Mouse (Mus musculus): ENCODE data around the gene Wdr95. TPM values are rescaled to one million over a fixed set of nuclear protein-coding genes. Genes with fewer than 3 reads are reported as not detected.

Wdr95 gene
- polyA plus RNA-seq, 1 experiment: 0.49 TPM

DNA sequence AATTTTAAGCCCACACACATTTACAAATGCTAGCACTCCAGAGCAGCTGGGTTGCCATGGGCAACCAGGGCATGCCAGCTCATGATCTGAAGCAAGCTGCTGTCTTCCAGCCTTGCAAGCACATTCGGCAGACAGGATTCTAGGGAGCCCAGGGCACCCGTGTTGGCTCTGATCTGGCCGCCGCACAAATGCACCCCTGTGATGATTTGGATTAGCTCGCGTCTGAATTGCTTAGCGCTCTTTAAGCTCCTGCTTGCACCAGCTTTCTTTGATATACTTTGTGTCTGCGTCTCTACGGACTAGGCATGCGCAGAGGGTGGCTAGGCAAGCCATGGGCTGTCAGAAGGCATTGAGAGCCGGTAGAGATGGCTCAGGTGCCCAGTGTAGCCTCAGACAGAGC lies 39.3 kb upstream of the Wdr95 start:
- 89% methylated on average over 11 of the region's 11 CpGs for WGBS
- Histone ChIP-seq H3K4me3 (ENCODE audit: extremely low read depth, insufficient read depth, insufficient read length) (no peak overlapping the region), H3K27me3 (ENCODE audit: control insufficient read depth, insufficient read depth, low read length) (no peaks in the 10 kb centered on the region), H3K4me1 (ENCODE audit: control insufficient read depth, insufficient read depth, insufficient read length) (no peaks in the 10 kb centered on the region), H3K27ac (ENCODE audit: insufficient read depth, low read length) (no peak overlapping the region), H3K36me3 (ENCODE audit: control insufficient read depth, insufficient read depth, low read length) (no peaks in the 10 kb centered on the region)
- TF ChIP-seq POLR2A (IDR thresholded peaks at IDR 0.05; ENCODE audit: low read depth, low read length) (no peak), CTCF (IDR thresholded peaks at IDR 0.05; ENCODE audit: extremely low read depth, insufficient read depth, insufficient read length, insufficient replicate concordance) (no peak)
- no peak for DNase-seq (ENCODE audit: low read depth in 1 of 2, low spot score in 2 of 2)

DNA sequence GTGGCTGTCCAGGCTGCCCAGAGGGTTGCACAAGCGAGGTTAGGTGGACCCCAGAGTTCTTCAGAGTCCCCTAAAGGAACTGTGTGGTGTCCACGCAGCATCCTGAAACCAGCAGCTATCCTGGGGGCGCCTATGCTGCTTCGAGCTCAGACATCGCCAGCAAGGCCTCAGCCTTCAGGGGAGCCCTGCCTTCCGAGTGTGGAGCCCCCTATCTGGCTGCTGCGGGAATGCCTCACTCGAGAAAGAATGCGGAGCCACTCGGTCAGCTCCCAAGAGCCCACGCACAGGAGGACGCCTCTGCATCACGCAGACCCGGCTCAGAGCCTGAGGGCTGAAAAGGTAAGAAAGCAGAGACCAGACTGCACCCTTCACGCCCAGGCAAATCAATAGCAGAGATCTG lies 38.2 kb upstream of the Wdr95 start:
- WGBS: 82% methylated on average over 15 of the region's 15 CpGs
- DNase-seq (ENCODE audit: low read depth in 1 of 2, low spot score in 2 of 2): no peak
- no peak overlapping the region for H3K4me3 ChIP-seq (ENCODE audit: extremely low read depth, insufficient read depth, insufficient read length)
- no peaks in the 10 kb centered on the region for H3K4me1 ChIP-seq (ENCODE audit: control insufficient read depth, insufficient read depth, insufficient read length)
- TF ChIP-seq POLR2A (IDR thresholded peaks at IDR 0.05; ENCODE audit: low read depth, low read length): no peak
- no peak for TF ChIP-seq CTCF (IDR thresholded peaks at IDR 0.05; ENCODE audit: extremely low read depth, insufficient read depth, insufficient read length, insufficient replicate concordance)
- no peak overlapping the region for H3K27ac ChIP-seq (ENCODE audit: insufficient read depth, low read length)
- H3K36me3 ChIP-seq (ENCODE audit: control insufficient read depth, insufficient read depth, low read length): no peaks in the 10 kb centered on the region
- H3K27me3 ChIP-seq (ENCODE audit: control insufficient read depth, insufficient read depth, low read length): no peaks in the 10 kb centered on the region

DNA sequence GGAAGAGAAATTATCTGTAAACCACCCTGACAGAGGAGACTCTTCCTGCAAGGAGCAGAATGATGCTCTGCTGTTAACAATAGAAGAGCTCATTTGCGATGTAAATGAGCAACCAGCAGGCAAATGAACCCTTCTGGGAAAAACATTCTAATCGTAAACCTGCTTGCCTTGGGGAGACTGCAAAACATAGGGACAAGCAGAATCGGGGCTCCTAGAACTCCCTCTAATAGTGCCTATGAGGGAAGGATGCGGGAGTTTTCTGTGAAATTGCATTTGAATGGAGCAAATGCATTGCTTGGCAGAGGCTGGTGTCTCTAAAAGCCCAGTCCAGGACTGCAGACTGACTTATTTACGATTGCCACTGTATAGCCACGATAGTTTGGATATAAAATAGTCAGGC lies 32.8 kb upstream of the Wdr95 start:
- 75% methylated on average over 6 of the region's 6 CpGs for WGBS
- no peaks in the 10 kb centered on the region for H3K36me3 ChIP-seq (ENCODE audit: control insufficient read depth, insufficient read depth, low read length)
- no peak overlapping the region for H3K4me3 ChIP-seq (ENCODE audit: extremely low read depth, insufficient read depth, insufficient read length)
- H3K4me1 ChIP-seq (ENCODE audit: control insufficient read depth, insufficient read depth, insufficient read length): no peaks in the 10 kb centered on the region
- H3K27ac ChIP-seq (ENCODE audit: insufficient read depth, low read length): no peak overlapping the region
- no peak for DNase-seq (ENCODE audit: low read depth in 1 of 2, low spot score in 2 of 2)
- TF ChIP-seq POLR2A (IDR thresholded peaks at IDR 0.05; ENCODE audit: low read depth, low read length) (no peak), CTCF (IDR thresholded peaks at IDR 0.05; ENCODE audit: extremely low read depth, insufficient read depth, insufficient read length, insufficient replicate concordance) (no peak)
- no peaks in the 10 kb centered on the region for H3K27me3 ChIP-seq (ENCODE audit: control insufficient read depth, insufficient read depth, low read length)

DNA sequence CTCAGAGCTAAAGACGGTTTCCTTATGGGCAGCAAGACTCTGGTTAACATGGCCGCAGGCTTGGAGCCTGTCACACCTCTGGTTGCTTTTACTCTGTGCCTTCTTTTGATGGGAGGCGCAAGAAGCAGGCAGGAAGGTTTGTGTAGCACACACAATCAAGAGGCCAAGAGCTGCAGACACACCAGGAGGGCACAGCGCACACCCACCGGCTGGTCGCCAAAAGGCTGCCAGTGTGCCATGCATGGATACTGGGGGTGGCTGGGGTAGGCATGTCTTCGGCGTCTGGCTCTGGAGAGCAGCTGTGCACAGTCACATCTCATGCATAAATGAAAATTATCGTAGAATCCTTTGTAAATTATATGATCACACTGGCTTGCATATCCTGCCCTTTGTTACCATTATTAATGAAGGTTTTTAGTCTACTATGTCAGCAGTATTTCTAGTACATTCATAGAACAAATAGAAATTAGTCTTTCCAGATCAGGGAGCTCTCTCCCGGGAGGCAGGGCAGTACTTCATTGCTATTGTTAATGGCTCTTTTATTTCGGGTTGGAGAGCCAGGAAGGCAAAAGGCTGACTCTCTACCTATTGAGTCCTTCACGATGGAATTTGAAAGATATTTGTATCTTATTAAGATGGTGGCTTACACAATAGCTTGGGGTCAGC lies 31.9 kb upstream of the Wdr95 start:
- TF ChIP-seq POLR2A (IDR thresholded peaks at IDR 0.05; ENCODE audit: low read depth, low read length) (no peak), CTCF (IDR thresholded peaks at IDR 0.05; ENCODE audit: extremely low read depth, insufficient read depth, insufficient read length, insufficient replicate concordance) (no peak)
- H3K4me3 ChIP-seq (ENCODE audit: extremely low read depth, insufficient read depth, insufficient read length): no peak overlapping the region

DNA sequence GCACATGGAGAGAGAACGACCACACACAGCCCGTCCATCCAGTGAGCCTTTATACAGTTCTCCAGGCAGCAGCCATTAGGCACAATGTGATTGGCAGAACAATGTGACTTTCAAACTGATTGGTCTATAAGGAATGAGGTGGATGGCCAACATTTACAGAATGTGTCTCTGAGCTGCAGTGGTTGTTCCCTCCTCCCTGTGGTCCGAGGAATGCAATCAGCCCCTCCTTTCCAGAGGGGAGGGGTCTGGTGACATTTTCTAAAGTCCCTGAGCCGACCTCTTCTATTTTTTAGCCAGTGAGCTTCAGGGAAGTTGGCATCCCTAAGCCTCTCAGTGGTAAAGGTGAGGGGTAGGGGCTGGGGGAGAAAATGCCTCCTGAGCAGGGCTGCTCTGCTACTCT lies 28.5 kb upstream of the Wdr95 start:
- no peaks in the 10 kb centered on the region for H3K4me1 ChIP-seq (ENCODE audit: control insufficient read depth, insufficient read depth, insufficient read length)
- no peaks in the 10 kb centered on the region for H3K36me3 ChIP-seq (ENCODE audit: control insufficient read depth, insufficient read depth, low read length)
- TF ChIP-seq POLR2A (IDR thresholded peaks at IDR 0.05; ENCODE audit: low read depth, low read length) (no peak), CTCF (IDR thresholded peaks at IDR 0.05; ENCODE audit: extremely low read depth, insufficient read depth, insufficient read length, insufficient replicate concordance) (no peak)
- no peaks in the 10 kb centered on the region for H3K27me3 ChIP-seq (ENCODE audit: control insufficient read depth, insufficient read depth, low read length)
- WGBS: 68% methylated on average over 4 of the region's 4 CpGs
- no peak for DNase-seq (ENCODE audit: low read depth in 1 of 2, low spot score in 2 of 2)
- H3K27ac ChIP-seq (ENCODE audit: insufficient read depth, low read length): no peak overlapping the region
- no peak overlapping the region for H3K4me3 ChIP-seq (ENCODE audit: extremely low read depth, insufficient read depth, insufficient read length)

More for the DNA sequence above, 31.9 kb upstream of the Wdr95 start:
- H3K36me3 ChIP-seq (ENCODE audit: control insufficient read depth, insufficient read depth, low read length): no peaks in the 10 kb centered on the region
- DNase-seq (ENCODE audit: low read depth in 1 of 2, low spot score in 2 of 2): no peak
- H3K4me1 ChIP-seq (ENCODE audit: control insufficient read depth, insufficient read depth, insufficient read length): no peaks in the 10 kb centered on the region
- no peak overlapping the region for H3K27ac ChIP-seq (ENCODE audit: insufficient read depth, low read length)
- WGBS: 89% methylated on average over 12 of the region's 12 CpGs
- no peaks in the 10 kb centered on the region for H3K27me3 ChIP-seq (ENCODE audit: control insufficient read depth, insufficient read depth, low read length)

DNA sequence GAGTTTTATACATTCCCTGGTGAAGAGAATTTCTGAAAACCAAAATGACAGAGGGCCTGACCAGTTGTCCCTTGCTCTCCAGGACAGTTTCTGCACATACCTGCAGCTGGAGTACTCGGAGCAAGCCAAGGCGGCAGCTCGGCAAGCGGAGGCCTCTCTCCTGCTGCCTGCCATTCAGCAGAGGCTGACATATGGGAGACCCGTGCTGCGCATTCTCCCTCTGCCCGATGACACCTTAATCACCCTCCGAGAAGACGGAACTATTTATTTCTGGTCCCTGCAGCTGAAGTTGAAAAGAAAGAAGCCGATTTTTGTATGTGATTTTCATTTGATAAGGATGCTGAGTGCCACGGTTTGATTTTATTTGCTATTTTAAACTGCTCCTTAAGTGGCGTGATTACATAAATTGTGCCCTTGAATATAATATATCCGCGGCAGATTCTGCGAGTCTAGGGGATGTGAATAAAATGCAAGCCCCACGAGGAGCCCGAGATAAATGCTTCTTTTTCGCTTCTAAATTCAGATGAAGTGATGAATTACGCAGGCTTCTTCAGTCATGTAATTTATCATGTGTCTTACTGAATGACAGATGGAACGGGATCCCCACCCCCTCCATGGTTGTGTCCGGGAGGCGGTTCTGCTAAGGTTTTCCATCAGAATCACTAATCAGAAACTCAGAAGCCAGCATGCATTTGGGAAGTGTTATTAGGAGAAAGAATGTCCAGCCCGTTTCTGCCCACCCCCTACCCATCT lies 24.9 kb upstream of the Wdr95 start:
- no peaks in the 10 kb centered on the region for H3K36me3 ChIP-seq (ENCODE audit: control insufficient read depth, insufficient read depth, low read length)
- DNase-seq (ENCODE audit: low read depth in 1 of 2, low spot score in 2 of 2): no peak
- H3K4me3 ChIP-seq (ENCODE audit: extremely low read depth, insufficient read depth, insufficient read length): no peak overlapping the region
- H3K4me1 ChIP-seq (ENCODE audit: control insufficient read depth, insufficient read depth, insufficient read length): no peaks in the 10 kb centered on the region
- TF ChIP-seq CTCF (IDR thresholded peaks at IDR 0.05; ENCODE audit: extremely low read depth, insufficient read depth, insufficient read length, insufficient replicate concordance) (no peak), POLR2A (IDR thresholded peaks at IDR 0.05; ENCODE audit: low read depth, low read length) (no peak)
- H3K27me3 ChIP-seq (ENCODE audit: control insufficient read depth, insufficient read depth, low read length): no peaks in the 10 kb centered on the region
- H3K27ac ChIP-seq (ENCODE audit: insufficient read depth, low read length): no peak overlapping the region
- WGBS: 91% methylated on average over 23 of the region's 23 CpGs

DNA sequence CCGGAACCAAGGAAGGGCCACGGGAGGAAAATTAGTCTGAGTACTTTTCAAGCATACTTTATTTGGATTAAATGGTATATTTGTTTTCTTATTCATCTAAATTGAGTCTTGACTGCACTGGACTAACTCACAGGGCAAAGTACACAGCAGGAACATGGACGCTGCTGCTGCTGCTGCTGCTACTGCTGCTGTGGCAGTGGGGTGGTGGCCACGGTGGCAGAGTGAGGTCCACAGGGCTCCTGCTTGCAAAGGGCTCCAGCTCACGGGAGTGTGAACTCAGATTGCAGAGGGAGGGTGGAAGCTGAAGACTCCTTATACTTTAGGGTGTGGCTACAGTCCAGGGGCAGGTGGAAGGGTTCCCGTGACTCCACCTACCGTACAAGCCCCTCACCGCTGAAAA lies 23.5 kb upstream of the Wdr95 start:
- TF ChIP-seq POLR2A (IDR thresholded peaks at IDR 0.05; ENCODE audit: low read depth, low read length): no peak
- no peak for TF ChIP-seq CTCF (IDR thresholded peaks at IDR 0.05; ENCODE audit: extremely low read depth, insufficient read depth, insufficient read length, insufficient replicate concordance)
- 94% methylated on average over 8 of the region's 8 CpGs for WGBS
- Histone ChIP-seq H3K27me3 (ENCODE audit: control insufficient read depth, insufficient read depth, low read length) (no peaks in the 10 kb centered on the region), H3K36me3 (ENCODE audit: control insufficient read depth, insufficient read depth, low read length) (no peaks in the 10 kb centered on the region), H3K4me1 (ENCODE audit: control insufficient read depth, insufficient read depth, insufficient read length) (no peaks in the 10 kb centered on the region), H3K4me3 (ENCODE audit: extremely low read depth, insufficient read depth, insufficient read length) (no peak overlapping the region), H3K27ac (ENCODE audit: insufficient read depth, low read length) (no peak overlapping the region)
- DNase-seq (ENCODE audit: low read depth in 1 of 2, low spot score in 2 of 2): no peak
